Mouse (Mus musculus) WW6 (cell line): ENCODE results near the gene Pdxdc1.
"Not testable (repeated sequence)": the region's sequence is repeated elsewhere in the genome, so short reads cannot be mapped to it uniquely, and the experiment has no call there.

Experiments used
- DNase-seq: peaks from one replicate; pipeline ENCODE4 v3.0.0-alpha.2; 2013; ENCODE audit warnings: low read depth, low spot score

The Pdxdc1 gene

GRCm38 (mm10) chr16:13883094-13883774 lies 19.7 kb downstream of the Pdxdc1 start:
- no peak for DNase-seq

DNA sequence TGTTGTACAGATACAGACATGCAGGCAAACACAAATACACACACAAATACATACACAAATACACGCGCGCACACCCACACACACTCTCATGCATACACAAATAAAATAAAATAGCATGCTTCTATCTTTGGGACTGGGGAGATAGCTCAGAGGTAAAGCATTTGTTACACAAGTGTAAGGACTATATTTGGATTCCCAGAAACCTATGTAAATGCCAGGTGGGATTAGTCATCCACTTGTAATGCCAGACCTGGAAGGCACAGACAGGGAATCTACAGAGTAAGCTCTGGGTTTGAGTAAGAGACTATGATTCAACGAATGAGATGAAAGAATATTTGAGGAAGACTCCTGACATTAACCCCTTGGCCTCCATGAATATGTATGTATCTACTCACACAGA lies 27.4 kb downstream of the Pdxdc1 start:
- no peak for DNase-seq

DNA sequence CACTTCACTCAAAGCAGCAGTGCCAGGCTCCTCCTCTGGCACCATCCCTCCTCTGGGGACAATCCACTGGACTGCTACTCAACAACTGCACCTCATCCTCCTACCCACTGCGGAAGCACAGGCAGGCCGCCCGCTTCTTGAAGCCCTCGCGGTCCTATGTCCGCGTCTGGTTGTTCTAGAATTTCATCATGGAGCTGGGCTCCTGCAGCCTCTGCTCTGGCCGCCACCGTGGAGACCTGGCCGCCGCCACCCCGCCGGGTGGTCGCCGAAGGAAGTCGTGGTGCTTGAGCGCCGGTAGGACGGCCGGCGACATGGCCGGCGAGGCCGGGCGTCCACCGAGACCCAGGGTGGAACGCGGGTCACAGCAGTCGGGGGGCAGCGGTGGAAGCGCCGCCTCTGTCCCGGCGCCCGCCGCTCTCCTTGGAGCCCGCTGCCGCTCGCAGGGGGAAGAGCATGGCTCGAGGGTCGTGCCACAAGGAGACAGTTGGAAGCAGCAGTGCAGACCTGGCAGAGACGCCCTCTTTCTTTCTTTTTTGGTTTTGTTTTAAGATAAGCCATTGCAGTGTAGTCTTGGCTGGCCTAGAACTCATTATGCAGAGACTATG lies 34.9 kb downstream of the Pdxdc1 start:
- peak; percentile 4 for DNase-seq

- DNase-seq, result not testable (repeated sequence)
Measured at GRCm38 (mm10) chr16:13867406-13867805, 35.5 kb downstream of the Pdxdc1 start.

DNA sequence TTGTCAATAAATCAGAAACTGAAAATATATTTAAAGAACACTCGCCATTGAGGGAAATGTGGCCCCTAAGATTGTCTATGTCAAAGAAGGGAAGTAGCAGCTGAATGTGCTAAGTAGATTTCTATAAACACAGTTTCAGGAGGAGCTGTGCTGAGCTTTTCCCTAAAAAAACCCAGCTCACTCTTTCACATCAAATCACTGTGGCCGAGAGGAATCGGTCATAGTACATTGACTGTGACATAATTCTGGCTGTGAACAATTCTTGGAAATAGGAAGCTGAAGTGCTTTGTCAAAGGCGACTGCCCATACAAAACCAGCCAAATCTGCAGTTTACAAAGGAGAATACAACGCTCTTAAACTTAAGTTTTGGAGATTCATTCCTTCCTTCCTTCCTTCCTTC lies 36.3 kb downstream of the Pdxdc1 start:
- no peak for DNase-seq

DNA sequence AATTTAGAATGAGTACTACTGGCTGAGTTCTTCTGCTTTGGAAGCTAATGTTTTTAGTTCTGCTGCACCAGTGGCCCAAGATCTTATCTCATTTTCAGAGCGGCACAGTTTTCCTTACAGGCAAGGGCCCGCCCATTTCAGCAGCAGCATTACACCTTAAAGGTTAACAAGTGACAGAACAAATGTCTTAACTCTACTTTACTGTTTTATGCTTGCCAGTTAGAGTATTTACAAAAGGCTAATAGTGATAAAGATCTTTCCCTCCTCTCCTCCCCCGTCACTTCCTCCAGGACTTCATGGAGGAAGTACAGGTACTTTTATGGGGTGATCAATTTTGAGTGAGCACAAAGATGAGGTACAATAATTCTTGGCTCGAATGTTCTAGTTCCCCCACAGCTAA lies 36.9 kb downstream of the Pdxdc1 start:
- DNase-seq, result no peak

- DNase-seq, result no peak
Measured at GRCm38 (mm10) chr16:13853886-13854285, 49.0 kb downstream of the Pdxdc1 start.

GRCm38 (mm10) chr16:13851446-13851845 lies 51.5 kb downstream of the Pdxdc1 start:
- DNase-seq, result no peak

DNA sequence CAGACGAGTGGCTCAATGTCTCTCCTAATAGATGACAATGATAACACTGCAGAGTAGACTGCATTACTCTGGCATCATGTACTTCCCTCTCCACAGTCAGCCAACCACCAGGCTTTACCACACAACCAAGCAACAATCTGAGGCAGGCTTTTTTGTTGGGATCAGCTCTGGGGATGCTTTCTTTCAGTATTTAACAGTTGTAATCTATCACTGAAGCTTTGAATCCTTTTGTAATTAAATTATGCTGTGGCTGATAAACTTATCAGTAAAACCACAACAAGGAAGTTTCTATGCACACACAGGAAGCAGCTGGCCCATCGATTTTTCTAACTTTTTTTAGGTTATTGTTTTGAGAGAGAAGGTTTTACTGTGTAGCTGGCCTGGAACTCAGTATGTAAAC lies 54.6 kb downstream of the Pdxdc1 start:
- no peak for DNase-seq

DNA sequence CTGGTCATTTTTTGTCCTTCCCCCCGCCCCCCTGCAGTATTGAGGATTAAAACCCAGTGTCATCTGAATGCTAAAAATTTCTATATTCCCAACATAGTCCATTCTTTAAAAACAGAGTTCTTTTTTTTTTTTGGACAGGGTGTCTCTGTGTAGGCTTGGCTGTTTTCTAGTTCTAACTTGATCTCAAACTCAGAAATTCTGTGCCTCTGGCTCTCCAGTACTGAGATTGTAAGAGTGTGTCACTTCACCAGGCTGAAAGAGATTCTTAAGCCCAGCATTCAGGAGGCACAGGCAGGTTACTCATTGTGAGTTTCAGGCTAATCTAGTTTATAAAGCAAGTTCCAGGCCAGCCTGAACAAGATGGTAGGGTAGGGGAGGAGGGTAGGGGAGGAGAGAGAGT lies 56.3 kb downstream of the Pdxdc1 start:
- no peak for DNase-seq

DNA sequence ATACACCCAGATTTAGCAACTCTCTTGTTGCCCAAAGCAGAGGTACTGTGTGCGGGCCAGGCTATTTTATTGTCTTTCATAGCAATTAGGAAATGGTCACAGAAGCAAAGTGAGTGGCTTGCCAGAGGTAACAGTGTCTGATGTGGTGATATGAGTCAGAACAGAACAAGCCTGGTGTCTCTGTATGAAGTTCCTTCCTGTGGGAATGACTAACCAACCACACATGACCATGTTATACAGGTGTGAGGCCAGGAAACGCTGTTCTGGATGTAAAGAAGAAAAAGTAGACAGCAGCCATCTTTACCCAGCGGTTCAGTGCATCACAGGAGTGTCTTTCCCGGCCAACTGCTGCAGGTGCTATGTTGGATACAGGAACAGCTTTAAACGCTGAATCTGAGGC lies 57.9 kb downstream of the Pdxdc1 start:
- no peak for DNase-seq

DNA sequence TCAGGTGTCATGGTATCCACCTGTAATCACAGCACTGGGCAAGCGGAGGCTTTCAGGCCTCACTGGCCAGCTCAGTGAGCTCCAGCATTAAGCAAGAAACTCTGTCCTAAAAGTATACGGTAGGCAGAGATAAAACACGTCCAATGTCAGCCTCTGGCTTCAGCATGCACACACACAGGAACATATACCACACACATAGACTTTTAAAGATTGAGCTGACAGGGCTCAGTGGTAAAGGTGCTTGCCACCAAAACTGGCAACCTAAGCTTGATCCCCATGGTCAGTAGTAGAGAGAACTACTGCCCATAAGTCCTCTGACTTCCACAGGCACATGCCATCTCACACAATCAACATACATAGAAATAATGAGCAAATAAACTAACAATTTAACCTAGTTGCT lies 62.0 kb downstream of the Pdxdc1 start:
- DNase-seq, result no peak

DNA sequence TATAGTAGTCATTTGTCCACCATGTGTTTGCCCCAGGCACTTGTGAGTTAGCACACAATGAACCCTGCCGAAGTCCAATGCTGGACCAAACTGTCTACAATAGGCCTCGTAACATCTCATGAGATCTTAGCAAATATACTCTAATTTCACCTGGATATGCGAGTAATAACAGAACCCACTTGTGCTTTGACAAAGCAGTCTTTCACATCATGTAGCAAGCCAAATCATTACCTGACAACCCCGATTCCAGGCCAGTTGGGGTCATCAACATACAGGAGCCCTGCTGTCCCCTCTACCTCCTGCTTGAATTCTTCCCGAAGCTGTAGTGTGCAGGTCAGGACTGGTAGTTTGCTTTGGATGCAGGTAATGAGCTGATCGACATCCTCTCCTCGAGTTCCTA lies 62.9 kb downstream of the Pdxdc1 start:
- DNase-seq, result no peak

DNA sequence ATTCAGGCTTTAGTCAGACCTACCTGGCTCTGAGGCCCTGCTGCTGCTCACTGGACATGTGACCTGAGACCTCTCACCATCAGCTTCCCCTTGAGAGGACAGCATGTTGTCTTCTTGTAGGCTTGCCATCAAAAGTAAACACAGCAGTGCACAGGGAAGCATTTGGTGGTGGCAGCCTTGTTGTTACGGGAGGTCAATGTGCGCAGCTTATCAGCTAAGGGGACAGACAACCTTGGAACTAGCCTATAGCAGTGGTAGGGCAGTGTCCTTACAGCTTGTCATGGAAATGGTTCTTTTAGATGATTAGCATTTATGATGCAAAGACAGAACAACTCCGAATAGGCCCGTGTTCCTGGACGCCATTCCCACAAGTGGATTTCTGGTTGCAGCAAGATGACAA lies 68.5 kb downstream of the Pdxdc1 start:
- DNase-seq, result no peak

- no peak for DNase-seq
Measured at GRCm38 (mm10) chr16:13831606-13832005, 71.3 kb downstream of the Pdxdc1 start.

DNA sequence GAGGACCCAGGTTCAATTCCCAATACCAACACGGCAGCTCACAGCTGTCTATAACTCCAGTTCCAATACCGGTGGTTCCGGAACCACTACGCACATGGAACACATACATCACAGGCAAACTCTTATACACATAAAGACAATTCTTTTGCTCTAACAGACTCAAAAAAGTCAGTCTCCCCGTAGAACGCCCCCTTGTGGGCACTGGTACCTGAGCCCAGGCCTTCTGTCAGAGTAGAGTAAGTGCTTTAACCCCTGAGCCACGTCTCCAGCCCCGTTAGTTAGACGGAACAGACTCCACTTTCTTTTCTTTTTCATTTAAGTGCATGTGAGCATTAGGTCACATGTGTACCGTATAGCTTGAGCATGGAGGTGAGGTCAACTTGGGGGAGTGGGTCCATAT lies 72.5 kb downstream of the Pdxdc1 start:
- DNase-seq, result no peak

GRCm38 (mm10) chr16:13826511-13826910 lies 76.4 kb downstream of the Pdxdc1 start:
- DNase-seq, result no peak

DNA sequence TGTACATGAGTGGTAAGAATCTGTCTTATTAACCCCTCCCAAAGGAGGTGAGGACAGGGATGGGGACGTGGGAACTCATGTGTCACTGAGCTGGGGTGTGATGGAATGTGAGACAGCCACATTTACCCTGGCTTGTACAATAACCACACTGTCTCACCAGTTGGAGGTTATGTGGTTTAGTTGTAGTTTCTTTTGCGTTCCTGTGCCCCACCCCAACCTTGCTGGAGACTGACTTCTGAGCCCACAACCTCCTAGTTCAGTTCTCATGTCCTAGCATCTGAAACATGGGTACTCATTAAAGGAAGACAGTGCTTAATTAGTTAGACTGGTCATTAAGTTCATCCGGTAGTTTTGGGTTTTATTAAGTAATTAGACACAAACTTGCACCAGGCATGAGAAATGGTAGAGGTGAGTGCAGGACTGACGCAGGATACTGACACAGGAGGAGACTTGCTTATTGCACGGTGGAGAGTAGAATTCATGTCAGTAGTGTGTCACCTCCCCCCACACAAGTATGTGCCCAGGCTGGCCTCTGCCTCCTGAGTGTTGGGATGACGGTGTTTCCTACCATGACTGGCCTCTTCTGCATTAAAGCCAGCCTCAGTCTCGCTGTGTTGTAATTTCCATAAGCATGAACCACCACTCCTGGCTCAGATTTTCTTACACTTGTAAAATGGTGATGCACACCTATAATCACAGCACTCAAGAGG lies 77.0 kb downstream of the Pdxdc1 start:
- no peak for DNase-seq

GRCm38 (mm10) chr16:13820771-13821170 lies 82.2 kb downstream of the Pdxdc1 start:
- DNase-seq, result no peak

DNA sequence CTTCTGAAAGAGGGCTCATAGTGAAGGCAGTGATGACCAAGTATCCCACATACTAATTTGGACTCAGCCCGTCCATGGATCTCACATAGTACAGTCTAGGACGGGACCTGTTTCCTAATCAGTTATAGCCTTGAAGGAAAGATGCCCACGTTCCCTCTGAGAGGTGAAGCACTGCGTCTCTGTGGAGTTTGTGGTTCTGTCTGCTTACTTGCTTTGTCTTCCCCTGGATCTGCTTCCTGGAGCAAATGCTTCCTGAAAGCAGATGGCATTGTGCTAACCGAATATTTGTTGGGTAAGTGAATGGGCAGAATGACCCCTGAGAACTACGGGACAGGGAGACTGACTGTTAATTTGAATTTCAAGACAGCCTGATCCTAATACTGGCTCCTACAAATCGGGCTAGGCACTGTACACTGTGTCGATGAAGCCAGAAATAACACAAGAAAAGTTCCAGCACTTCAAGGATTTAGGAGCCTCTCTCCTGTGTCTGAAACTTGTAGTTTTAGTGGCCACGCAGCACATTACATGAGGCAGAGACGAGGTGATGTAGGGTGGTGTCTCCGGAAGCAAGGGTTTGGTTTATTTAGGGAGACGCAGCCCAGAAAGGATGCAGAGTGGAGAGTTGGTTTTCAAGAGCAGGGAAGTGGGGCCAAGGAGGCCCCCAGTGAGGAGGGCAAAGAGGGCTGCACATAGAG lies 83.0 kb downstream of the Pdxdc1 start:
- no peak for DNase-seq

- no peak for DNase-seq
Measured at GRCm38 (mm10) chr16:13819394-13819743, 83.6 kb downstream of the Pdxdc1 start.

DNA sequence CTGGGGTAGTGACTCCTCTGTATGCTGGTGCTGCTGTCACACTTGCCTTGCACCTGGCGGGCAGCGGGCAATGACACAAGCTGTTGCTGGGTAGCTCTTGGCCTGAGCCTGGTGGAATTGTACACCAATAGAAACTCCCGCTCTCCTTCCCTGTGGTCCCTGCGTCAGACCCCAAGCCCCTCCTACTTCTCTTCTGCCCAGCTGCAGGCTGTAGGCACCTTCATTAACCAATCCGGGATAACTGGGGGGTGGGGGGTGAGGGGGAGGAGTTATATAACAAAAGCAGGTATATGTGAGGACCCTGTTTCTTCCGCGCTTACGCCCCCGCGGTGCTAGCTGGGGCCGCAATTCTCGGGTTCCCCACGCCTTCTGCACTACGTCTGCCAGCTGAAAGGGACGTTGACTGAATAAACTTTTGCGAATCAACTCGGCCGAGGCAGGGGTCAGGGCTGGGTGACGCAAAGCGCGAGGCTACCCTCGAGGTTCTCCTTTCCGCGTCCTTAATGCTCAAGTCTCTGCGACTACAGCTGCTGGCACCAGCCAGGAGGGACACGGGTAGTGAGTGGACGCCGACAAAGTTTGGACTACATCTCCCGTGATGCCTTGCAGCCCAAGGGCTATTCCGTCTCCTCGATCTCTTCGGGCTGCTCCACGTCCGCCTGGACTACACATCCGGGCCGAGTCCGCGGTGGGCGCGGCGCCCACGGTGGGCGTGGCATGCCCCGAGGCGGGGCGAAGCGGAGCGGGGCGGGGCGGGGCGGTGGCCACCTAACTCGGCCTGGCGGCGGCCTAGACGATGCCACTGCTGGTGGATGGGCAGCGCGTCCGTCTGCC lies 84.2 kb downstream of the Pdxdc1 start, which contains the start of gene Ntan1:
Gene Ntan1, plus strand, starts transcription at position 286 of the 834 bp plus-strand sequence.
- peak; percentile 81 for DNase-seq
